Comparison of ENCODE assay signal across 22 mouse cellular contexts in the genomic region with DNA sequence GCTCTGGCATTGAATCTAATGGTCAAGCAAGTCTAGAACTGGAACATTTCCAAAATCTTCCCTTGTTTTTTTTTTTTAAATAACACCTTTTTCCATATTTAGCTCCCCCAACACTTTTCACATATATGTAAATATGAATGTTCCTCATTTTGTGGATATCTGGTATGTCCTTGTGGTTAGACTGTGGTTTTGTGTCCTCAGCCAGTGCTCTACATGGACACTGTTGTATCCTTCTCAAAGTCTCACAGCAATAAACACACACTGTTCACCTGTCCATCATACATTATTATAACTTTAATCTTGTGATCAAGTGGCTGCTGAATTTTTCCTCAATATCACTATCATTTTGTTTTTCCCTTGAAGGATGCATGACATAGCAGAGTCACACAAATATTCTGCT.
"Had no signal": no experiment of that assay in that cellular context is flagged by ENCODE, and none has a peak within 500 bp of the region (broad histone marks: within the 10 kb centered on the region; RNA-seq: fewer than 3 reads in every experiment).

No protein-coding gene starts in this region.

- DNase-seq: heart, postnatal 10 days; heart, postnatal 14 days; heart, postnatal 36 days; heart, postnatal 4 days; kidney, adult 11 months; kidney, adult 18-20 months; kidney, adult 2 months; kidney, adult 8-10 months; kidney, adult 9 months; kidney, postnatal 10 days; kidney, postnatal 14 days; kidney, postnatal 25 days; kidney, postnatal 36 days; kidney, postnatal 4 days; layer of hippocampus, adult 9-11 months; layer of hippocampus, postnatal 36 days had no signal

- ATAC-seq: hindbrain, embryonic 16.5 days; hindbrain, postnatal 0 days; inflammation-experienced regulatory T-cells, adult 6 months; intestine, embryonic 15.5 days; intestine, embryonic 16.5 days; intestine, postnatal 0 days had no signal
